Mouse (Mus musculus): Measurements from ENCODE around the gene Cdh7.
"Not testable (repeated sequence)": the region's sequence is repeated elsewhere in the genome, so short reads cannot be mapped to it uniquely, and the experiment has no call there.

Gene Cdh7

DNA sequence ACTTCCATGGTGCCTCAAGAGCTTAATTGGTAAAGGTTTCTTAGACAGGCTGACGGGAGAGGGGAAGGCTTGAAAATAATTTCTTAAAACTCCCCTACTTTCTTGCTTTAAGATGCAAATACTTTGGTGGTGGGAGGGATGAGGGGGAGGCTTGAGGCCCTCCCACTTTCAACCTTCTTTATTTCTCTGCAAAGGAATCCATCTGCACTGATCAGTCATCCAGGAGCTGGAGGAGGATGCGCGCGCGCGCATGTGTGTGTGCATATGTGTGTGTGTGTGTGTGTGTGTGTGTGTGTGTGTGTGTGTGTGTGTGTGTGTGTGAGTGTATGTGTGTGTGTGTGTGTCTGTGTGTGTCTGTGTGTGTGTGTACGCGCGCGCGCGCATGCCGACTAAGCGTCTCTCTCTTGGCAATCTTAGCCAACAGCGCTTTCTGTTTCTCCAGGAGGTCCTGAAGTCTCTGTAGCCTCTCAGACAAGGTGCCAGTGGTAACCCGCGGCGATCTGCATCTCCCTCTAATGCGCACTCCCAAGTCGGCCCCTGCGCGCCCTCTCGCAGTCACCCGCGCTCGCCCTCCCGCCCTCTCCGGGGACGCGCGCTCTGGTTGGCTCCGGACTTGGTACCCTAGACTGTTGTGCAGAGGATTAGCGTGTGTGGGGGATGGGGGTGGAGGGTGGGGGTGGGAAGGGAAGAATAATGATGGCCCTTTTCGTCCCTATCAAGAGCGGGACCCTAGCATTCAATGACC lies at the start of gene Cdh7:
Gene Cdh7, plus strand, starts transcription at position 368 of the 745 bp plus-strand sequence.
- DNase-seq (ENCODE audit: low spot score in 2 of 2): peak; percentile 24 to 40

DNA sequence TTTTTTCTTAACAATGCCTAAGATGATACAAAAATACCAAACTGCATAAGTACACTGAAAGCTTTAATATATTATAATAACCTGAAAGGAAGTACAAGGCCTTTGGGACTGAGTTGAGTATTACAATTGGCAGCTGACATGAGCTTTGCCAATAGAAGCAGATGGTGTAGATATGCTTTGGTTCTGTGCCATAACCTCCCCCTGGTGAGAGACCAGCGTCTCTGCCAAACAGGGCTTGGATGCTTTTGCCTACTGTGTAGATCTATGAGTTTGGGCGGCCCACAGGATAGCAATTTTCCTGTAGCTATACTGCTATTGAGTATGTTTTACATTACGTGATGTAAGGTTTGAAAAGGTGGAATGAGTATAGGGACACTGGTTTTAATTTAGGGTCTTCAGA lies 49.6 kb upstream of the Cdh7 start:
- no peak for DNase-seq (ENCODE audit: low spot score in 2 of 2)

GRCm38 (mm10) chr1:109948571-109948970 lies 33.7 kb upstream of the Cdh7 start:
- DNase-seq (ENCODE audit: low spot score in 2 of 2): no peak

- DNase-seq (ENCODE audit: low spot score in 2 of 2): no peak
These were observed 10.4 kb upstream of the Cdh7 start for GRCm38 (mm10) chr1:109971721-109972425.

- DNase-seq (ENCODE audit: low spot score in 2 of 2): no peak
These were observed 9.7 kb upstream of the Cdh7 start for GRCm38 (mm10) chr1:109972426-109973015.

- DNase-seq (ENCODE audit: low spot score in 2 of 2): peak; percentile 21 to 32
These were observed 742 bp downstream of the Cdh7 start for GRCm38 (mm10) chr1:109982809-109983536.

DNA sequence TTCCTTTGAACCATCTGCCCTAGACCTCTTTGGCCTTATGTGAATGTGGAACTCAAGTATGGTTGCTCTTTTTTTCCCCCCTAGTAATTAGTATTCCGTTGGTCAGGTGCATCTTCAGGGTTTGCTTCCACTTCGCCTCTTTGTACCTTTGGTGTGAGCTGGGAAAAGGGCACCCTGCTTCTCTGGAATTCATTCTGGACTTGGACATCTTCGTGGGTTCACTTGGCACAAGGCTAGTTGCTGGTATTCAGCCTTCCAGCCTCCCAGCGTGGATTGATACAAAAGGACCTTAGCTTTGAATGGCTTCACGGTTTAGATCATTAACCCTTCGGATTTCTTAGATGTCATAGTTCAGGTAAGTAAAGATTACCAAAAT lies 1.3 kb downstream of the Cdh7 start:
- DNase-seq (ENCODE audit: low spot score in 2 of 2): no peak

- DNase-seq (ENCODE audit: low spot score in 2 of 2): no peak
These were observed 2.5 kb downstream of the Cdh7 start for GRCm38 (mm10) chr1:109984776-109985175.

GRCm38 (mm10) chr1:109985468-109985867 lies 3.2 kb downstream of the Cdh7 start:
- no peak for DNase-seq (ENCODE audit: low spot score in 2 of 2)

DNA sequence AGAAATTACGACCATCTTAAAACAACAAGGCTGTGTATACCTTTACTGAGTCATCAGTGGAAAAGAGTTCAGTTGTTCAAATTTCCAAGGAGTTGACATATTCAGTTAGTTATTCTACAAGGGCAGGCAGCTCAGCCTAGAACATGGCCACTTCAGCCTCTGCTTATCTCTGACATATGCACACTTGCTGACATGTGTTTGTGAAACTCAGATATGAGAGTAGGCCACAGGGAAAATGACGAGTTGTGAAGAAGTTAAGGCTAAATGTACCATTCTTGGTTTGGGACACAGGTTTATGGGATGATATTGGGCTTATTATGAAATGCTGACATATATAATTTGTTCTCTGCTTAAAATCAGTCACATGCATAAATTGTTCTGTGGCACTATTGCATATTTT lies 7.3 kb downstream of the Cdh7 start:
- DNase-seq (ENCODE audit: low spot score in 2 of 2): no peak

DNA sequence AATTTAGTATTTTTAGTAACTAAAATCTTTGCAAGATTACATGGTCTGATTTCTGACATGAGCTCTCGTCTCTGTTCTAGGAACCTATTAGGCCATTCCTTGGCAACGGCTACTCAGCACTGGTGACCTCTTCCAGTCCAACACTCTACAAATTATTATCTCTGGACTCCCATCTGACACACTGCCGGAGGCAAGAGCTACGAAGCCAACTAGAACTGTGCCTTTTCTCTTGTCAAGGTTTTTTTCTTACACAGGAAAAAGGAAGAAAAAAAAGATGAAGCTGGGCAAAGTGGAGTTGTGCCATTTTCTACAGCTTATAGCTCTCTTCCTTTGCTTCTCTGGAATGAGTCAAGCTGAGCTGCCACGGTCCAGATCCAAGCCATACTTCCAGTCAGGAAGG lies 11.7 kb downstream of the Cdh7 start:
- DNase-seq (ENCODE audit: low spot score in 2 of 2): no peak

DNA sequence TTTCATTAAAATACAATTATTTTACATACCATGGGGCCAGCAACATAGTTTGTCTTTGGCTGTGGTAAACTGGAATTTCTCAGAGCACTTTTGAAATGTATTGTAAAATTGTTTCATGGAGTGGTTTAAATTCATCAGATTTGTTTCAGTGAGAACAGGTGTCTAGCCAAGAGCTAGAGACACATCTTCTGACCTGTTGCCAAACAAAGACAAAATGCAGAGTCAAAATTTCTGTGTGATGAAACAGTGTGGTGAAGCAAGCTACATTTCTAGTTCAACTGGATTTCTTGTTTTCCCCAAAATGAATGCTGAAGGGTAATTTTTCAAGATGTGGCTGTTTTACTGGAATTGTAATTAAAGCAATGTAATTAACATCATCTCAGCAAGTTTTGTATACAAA lies 22.2 kb downstream of the Cdh7 start:
- no peak for DNase-seq (ENCODE audit: low spot score in 2 of 2)

GRCm38 (mm10) chr1:110005038-110005437 lies 22.8 kb downstream of the Cdh7 start:
- no peak for DNase-seq (ENCODE audit: low spot score in 2 of 2)

GRCm38 (mm10) chr1:110012153-110012552 lies 29.9 kb downstream of the Cdh7 start:
- no peak for DNase-seq (ENCODE audit: low spot score in 2 of 2)

GRCm38 (mm10) chr1:110056317-110056716 lies 74.1 kb downstream of the Cdh7 start:
- DNase-seq (ENCODE audit: low spot score in 2 of 2): no peak

DNA sequence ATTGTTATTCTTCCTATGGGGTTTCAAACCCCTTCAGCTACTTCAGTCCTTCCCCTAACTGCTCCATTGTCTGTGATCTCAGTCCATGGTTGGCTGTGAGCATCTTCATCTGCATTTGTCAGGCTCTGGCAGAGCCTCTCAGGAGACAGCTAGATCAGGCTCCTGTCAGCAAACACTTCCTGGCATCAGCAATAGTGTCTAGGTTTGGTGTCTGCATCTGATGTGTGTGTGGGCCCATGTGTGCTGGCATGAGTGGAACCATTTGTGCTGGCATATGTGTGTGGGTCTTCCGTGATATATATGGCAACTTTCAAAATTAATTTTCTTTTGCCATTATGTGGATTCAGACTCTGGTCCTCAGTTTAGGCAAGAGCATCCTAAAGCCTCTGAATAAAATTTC lies 85.2 kb downstream of the Cdh7 start:
- no peak for DNase-seq (ENCODE audit: low spot score in 2 of 2)

DNA sequence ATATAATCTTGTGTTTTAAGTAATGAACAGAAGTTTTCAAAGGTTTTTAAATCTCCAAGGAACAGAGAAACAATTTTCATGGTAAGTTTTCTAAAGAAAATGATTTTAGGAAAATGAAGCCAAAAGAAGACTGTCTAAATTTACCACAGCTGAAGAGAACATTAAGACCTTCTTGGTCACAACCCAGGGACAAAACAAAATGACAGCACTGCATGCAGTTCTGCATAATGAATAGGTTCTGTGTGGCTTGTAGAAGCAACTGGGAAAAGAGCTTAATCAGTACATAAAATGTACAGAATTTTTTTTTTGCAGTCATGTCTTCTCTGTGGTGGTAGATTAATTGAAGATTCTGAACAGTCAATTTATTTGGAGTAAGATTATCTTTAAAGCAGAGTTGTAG lies 96.2 kb downstream of the Cdh7 start:
- no peak for DNase-seq (ENCODE audit: low spot score in 2 of 2)

DNA sequence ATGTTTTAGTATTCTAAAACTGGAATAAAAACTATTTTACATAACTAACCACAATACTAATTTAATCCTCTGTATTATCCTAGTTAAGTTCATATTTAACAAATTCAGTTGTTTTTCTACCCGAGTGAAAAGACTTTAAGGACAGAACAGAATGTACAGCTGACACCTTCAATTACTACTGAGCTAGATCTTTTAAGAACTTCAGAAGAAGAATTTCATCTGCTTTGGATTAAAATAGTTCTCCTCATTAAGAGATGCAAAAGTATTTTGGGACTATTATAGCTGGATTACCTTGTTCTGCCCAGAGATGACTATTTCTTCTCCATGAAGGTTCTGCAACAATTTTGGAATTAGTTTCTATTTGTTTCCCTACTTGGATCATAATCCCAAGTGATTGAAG lies 135.8 kb downstream of the Cdh7 start:
- no peak for DNase-seq (ENCODE audit: low spot score in 2 of 2)

GRCm38 (mm10) chr1:110118862-110119261 lies 136.6 kb downstream of the Cdh7 start:
- no peak for DNase-seq (ENCODE audit: low spot score in 2 of 2)

- DNase-seq (ENCODE audit: low spot score in 2 of 2): not testable (repeated sequence)
These were observed 189.2 kb downstream of the Cdh7 start for GRCm38 (mm10) chr1:110171459-110171858.

Measured in frontal cortex, postnatal 25 days (tissue).